Mouse (Mus musculus) right cerebral cortex, adult 2 months (tissue): ENCODE data around the gene Zfp945.
"Not testable (repeated sequence)": the region's sequence is repeated elsewhere in the genome, so short reads cannot be mapped to it uniquely, and the experiment has no call there.

ENCODE experiments used
- DNase-seq, 2 experiments: peaks; one replicate each; pipeline ENCODE4 v3.0.0; 2021 to 2022; ENCODE audit warnings: low spot score in 2 of 2

Zfp945 gene

DNA sequence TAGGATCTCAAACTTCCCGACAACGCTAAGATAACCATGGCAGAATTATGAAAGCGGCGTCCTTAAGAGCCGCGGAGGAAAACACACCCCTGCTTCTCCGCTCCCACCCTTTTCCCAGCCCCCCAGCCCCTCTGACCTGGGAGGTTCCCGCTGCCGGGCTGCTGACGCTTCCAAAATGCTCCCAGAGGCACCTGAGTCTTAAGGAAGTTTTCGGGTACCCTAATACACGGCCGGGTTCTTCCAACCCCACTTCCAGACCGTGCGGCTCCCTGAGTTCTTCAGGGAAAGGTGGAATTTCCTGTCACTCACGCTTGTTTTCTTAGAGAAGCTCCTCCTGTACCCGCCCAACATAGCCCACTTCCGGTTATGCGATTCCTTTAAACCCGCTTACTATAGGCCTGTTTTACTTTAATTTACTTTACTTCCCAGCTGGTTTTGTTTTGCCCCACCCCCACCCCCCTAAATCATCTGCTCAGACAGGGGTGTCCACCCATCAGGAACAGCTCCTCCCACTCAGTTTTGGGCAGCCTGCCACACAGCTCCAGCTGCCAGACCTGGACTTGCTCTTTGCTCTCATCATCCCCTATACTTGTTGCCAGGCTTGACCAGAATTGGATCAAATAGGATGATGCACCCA is at the start of gene Zfp945:
Gene Zfp945 (minus strand): TSS at position 290 of the 637 bp plus-strand sequence.
- peak; percentile 62 to 68 for DNase-seq

DNA sequence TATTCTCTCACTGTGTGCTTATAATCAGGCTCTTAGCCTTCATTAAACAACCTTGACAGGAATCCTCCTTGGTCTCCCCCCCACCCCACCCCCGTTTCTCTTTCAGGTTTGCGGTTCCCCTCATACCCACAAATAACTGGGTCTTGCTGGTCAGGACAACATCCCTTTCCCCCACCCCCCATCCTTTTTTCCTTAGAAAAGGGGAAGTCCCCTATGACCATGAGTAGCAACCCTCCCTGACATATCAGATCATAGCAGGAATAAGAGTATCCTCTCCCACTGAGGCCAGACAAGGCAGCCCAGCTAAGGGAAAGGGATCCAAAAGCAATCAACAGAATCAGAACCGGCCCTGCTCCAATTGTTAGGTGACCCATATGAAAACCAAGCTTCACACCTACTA is 21.4 kb upstream of the Zfp945 start:
- no peak for DNase-seq

DNA sequence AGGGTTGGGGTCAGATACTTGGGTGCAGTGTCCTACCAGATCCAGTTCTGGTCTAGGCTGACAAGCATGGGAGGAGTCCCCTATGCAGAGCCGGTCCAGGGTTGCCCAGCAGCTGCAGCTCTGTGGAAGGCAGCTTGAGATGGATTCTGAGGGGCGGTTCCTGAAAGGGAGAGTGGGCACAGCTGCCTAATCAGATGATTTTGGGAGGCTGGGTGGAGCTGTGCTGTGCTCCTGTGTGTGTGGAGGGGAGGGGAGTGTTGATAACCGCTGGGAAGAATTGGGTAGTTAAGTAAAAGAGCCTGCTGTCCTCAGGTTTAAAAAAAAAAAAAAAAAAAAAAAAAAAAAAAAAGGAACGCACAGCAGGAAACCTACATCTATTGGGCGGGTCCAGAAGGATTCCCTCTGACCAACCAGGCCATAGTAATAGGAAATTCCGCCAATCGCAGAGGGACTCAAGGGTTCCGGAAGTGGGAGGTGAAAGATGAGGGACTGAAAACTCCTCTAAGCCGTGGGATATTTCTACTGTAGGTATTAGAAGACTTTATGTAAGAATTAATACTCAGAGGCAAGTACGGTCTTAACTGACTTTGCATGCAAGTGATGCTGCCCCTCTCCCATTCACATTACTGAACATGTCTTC is 17.2 kb upstream of the Zfp945 start:
- no peak for DNase-seq

DNA sequence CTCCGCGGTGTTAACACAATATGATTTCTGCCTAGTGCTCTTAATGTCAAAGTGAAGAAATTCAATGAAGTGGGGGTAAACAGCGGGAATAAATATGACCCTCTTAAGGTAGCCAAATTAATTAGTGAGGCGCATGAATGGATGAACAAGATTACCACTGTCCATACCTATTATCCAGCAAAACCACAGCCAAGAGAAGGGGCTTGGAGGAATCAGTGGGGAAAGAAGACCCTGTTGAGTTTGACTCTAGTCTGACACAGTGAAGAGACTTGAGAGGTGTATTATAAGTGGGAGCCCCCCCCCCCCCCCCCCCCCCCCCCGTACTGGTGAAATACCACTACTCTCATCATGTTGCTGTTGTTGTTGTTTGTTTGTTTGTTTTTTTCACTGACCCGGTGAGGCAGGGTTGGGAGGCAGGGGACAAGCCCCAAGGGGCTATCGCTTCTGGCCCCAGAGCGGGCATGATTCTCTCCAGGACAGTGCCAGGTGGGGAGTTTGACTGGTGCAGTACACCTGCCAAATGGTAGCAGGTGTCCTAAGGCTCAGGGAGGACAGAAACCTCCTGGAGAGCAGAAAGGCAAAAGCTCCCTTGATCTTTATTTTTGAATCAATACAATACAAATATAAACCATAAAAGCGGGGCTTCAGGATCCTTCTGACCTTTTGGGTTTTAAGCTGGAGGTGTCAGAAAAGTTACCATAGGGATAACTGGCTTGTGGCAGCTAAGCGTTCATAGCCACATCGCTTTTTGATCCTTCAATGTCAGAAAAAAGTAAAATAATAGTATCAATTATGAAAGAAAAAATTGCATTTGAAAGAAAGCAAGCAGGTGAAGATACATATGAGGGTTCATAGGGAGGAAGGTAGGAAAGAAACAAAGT is 10.7 kb upstream of the Zfp945 start:
- DNase-seq = no peak

DNA sequence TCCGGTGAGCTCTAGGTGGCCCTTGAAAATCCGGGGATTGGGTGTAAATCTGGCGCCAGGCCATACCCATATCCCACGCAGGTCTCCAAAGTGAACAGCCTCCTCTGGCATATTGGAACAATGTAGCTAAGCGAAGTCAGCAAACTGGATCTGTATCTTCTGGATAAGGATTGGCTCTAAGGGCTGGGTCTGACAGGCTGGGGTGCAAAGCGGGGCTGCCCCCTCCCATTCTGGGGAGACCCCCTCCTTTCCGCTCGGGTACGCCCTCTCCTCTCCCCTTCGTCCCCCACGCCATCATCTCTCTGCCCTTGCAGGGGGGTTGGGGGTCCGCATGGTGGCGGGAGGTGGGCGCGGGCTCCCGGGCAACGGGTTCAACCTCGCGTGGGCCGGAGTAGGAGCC is 9.4 kb upstream of the Zfp945 start:
- no peak for DNase-seq

DNA sequence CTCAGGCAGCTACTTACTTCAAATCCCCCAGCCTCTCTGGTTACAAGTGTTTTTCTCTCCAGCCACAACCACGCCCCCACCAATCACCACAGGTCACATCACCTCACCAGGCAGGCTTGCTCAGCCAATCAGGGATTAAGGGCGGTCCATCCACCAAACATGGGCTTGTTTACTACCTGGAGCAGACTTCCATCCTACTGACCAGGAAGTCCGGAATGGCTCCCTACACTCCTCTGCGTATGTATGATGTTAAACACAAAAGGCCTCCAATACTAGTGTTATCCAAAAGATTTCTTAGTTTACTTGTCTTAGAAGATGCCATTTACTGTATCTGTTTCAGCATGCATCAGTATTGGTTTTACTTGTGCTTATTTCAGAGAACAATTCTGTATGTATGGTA is 8.6 kb upstream of the Zfp945 start:
- not testable (repeated sequence) for DNase-seq

DNA sequence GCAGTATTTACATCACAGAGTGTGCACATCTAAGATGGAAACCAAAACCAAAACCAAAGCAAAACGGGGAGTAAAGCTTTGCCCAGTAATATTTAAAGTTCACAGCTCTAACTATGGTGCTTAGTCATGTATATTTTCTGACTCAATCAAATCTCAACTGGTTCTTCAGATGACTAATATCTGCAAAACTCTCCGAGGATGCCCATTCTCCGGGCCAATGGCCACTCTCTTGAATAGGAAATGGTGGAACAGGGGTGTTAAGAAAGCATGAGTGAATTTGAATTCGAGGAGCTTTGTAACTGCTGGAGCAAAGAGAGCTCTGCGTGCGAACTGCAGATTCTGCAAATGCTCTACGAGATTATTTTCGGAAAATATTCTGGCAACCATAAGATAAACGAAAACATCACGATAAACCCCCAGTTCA is 501 bp downstream of the Zfp945 start:
- DNase-seq = peak in 1 of 2 experiments; percentile 6

DNA sequence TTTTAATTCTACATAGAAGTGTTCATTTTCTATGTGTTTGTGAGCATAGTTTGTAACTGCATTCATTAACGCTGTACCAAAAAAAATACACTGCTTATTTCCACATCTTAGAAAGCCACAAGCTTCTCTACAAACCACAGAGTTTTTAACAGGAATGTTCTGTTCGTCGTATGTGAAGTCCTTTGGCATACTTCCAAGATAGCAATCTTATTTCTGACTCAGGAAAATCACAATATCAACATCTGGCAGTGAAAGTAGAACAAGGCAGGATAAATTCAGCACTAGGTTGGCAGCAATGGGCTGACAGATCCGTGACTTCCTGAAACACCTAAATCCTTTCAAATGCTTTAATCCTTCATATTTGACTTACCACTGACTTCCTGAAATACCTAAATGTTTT is 45.8 kb downstream of the Zfp945 start:
- no peak for DNase-seq

DNA sequence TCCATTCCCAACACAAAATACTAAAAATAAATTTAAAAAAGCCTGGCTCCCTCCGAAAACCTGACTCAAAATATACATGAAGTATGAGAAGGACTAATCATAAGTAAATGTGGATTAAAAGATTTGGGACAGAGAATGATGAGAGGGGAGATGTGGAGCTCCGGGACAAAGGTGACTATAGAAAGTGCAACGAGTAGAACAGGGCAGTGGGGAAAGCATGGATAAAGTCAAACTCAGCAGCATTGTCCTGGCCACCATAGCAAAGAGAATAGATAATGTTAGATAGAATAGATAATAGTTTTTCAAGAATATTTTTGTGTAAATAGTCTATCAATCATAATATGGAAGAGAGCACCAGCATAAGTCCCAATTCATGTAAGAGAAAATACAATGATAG is 48.7 kb downstream of the Zfp945 start:
- no peak for DNase-seq

DNA sequence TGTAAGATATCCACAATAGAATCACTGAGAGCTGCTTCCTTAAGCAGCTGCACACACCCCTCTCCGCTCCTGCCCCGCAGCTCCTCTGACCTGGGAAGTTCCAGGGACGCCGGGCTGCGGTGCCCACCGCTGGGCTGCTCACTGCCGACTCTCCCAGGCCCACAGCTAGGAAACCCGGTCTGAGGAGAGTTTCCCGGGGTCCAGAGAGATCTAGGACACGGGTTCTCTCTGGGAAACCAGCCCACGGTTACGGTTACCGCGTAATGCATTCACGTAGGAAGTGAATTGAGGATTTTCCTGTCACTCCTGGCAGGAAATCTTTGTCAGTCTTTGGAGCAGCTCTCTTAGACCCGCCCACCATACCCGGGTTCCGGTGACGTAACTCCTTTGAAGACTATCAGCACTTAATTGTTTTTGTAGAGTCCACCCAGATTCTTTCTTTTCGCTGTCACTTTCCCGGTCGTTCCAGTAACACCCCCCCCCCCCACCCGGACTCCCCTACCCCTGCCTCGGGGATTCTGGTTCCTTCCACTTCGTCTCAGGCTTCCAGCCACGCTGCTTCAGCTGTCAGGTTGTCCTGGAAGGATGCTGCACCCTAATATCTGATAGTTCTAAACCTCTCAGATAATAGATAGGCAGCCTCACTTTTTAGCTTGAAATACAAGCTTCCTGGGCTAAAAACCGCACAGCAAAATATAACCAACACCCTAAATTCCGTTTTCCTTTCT is 49.3 kb downstream of the Zfp945 start:
- peak; percentile 63 to 76 for DNase-seq

DNA sequence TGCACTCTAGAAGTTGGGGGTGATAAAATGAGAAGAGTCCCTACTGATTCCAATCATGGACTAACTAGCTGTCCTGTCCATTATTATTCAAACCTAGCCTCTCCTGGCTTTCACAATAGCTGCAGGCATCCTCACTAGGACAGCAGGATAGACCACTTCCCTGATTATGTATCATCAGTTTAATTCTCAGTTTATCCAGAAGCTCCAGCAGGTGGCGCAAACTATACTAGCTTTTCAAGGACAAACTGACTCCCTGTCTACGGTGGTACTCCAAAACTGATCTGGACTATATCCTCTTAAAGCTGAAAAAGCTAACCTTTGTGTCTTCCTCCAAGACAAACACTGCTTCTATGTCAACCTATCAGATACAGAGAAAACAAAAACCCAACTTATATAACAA is 67.2 kb downstream of the Zfp945 start:
- DNase-seq = peak in 1 of 2 experiments; percentile 5
